Mouse (Mus musculus) left cerebral cortex, adult 2 months (tissue): ENCODE data around the gene Gm10961. TPM values are rescaled to one million over a fixed set of nuclear protein-coding genes. Genes with fewer than 3 reads are reported as not detected.

Experiments used
- DNase-seq, 2 experiments: peaks; one replicate each; pipeline ENCODE4 v3.0.0; 2021 to 2022; ENCODE audit warnings: low spot score in 2 of 2, mixed read lengths in 1 of 2; ENCODE audit errors: extremely low spot score in 1 of 2
- H3K27ac ChIP-seq: fragments of 200-600 bp; 2 replicates; pipeline ENCODE4 v1.8.1; 2022
- H3K4me3 ChIP-seq: fragments of 200-600 bp; 2 replicates; pipeline ENCODE4 v1.8.1; 2022
- CTCF ChIP-seq: fragments of 200-600 bp; IDR thresholded peaks from 2 replicates; pipeline ENCODE4 v1.8.1; 2022; ENCODE audit warnings: antibody characterized with exemption, mild to moderate bottlenecking, moderate library complexity
- intact Hi-C: fragments of 180-260 bp; cut with DNase I; formaldehyde crosslinking; loops from one replicate; pipeline ENCODE4 v1.15.1; 2025
- total RNA-seq, 2 experiments: library from RNA; stranded (reverse); gene quantifications; 2 replicates each; pipeline ENCODE4 v1.2.3; 2021

The Gm10961 gene
- total RNA-seq, 2 experiments from 2014 or later, result not detected

GRCm38 (mm10) chr3:107621286-107622075, 9.6 kb upstream of the Gm10961 start:
- DNase-seq, result peak in 1 of 2 experiments; percentile 7
- Histone ChIP-seq H3K27ac (no peak overlapping the region), H3K4me3 (no peak overlapping the region)
- intact Hi-C loops, result no loop called here
- no peak for TF ChIP-seq CTCF

GRCm38 (mm10) chr3:107622537-107622936, 8.6 kb upstream of the Gm10961 start:
- Histone ChIP-seq H3K27ac (no peak overlapping the region), H3K4me3 (no peak overlapping the region)
- intact Hi-C loops, result no loop called here
- DNase-seq, result peak in 1 of 2 experiments; percentile 2
- TF ChIP-seq CTCF, result no peak

GRCm38 (mm10) chr3:107624424-107624823, 6.7 kb upstream of the Gm10961 start:
- intact Hi-C loops, result no loop called here
- H3K27ac ChIP-seq, result no peak overlapping the region
- DNase-seq, result peak in 1 of 2 experiments; percentile 2
- no peak overlapping the region for H3K4me3 ChIP-seq
- TF ChIP-seq CTCF, result no peak

- TF ChIP-seq CTCF, result no peak
- DNase-seq, result peak in 1 of 2 experiments; percentile 6
- H3K27ac ChIP-seq, result no peak overlapping the region
- no peak overlapping the region for H3K4me3 ChIP-seq
- intact Hi-C loops, result no loop called here
These were observed 5.6 kb upstream of the Gm10961 start for GRCm38 (mm10) chr3:107625536-107625935.

- Histone ChIP-seq H3K27ac (no peak overlapping the region), H3K4me3 (no peak overlapping the region)
- DNase-seq, result peak in 1 of 2 experiments; percentile 7
- intact Hi-C loops, result no loop called here
- no peak for TF ChIP-seq CTCF
These were observed 4.4 kb upstream of the Gm10961 start for GRCm38 (mm10) chr3:107626751-107627150.

GRCm38 (mm10) chr3:107627641-107628040, 3.5 kb upstream of the Gm10961 start:
- intact Hi-C loops, result no loop called here
- Histone ChIP-seq H3K4me3 (no peak overlapping the region), H3K27ac (no peak overlapping the region)
- no peak for DNase-seq
- no peak for TF ChIP-seq CTCF

GRCm38 (mm10) chr3:107628551-107628950, 2.6 kb upstream of the Gm10961 start:
- intact Hi-C loops, result no loop called here
- peak in 1 of 2 experiments; percentile 20 for DNase-seq
- Histone ChIP-seq H3K27ac (no peak overlapping the region), H3K4me3 (no peak overlapping the region)
- TF ChIP-seq CTCF, result no peak

GRCm38 (mm10) chr3:107629411-107629810, 1.7 kb upstream of the Gm10961 start:
- Histone ChIP-seq H3K27ac (no peak overlapping the region), H3K4me3 (no peak overlapping the region)
- DNase-seq, result peak in 1 of 2 experiments; percentile 6
- intact Hi-C loops, result no loop called here
- TF ChIP-seq CTCF, result no peak

GRCm38 (mm10) chr3:107631523-107631958, 419 bp downstream of the Gm10961 start, which contains the start of gene Strip1:
TSS of gene Strip1 (minus strand) at chr3:107631694.
- no peak for TF ChIP-seq CTCF
- intact Hi-C loops, result loop anchor here (5.0 to 10.0 kb wide), 2 partner anchors 51 to 233 kb away; no protein-coding TSS in a partner anchor

GRCm38 (mm10) chr3:107632786-107633185, 1.7 kb downstream of the Gm10961 start:
- Histone ChIP-seq H3K4me3 (no peak overlapping the region), H3K27ac (no peak overlapping the region)
- no peak for TF ChIP-seq CTCF
- peak in 1 of 2 experiments; percentile 6 for DNase-seq
- intact Hi-C loops, result loop anchor here (5.0 to 10.0 kb wide), 2 partner anchors 50 to 232 kb away; no protein-coding TSS in a partner anchor

More at GRCm38 (mm10) chr3:107631523-107631958, 419 bp downstream of the Gm10961 start, which contains the start of gene Strip1:
- DNase-seq, result peak; percentile 89 to 92
- peak within 1 kb of the TSS; percentile 99 for H3K4me3 ChIP-seq
- peak within 1 kb of the TSS; percentile 90 for H3K27ac ChIP-seq

- peak in 1 of 2 experiments; percentile 4 for DNase-seq
- H3K27ac ChIP-seq, result no peak overlapping the region
- intact Hi-C loops, result loop anchor here (5.0 to 10.0 kb wide), 2 partner anchors 48 to 231 kb away; no protein-coding TSS in a partner anchor
- H3K4me3 ChIP-seq, result no peak overlapping the region
- TF ChIP-seq CTCF, result no peak
These were observed 2.8 kb downstream of the Gm10961 start for GRCm38 (mm10) chr3:107633906-107634305.

- Histone ChIP-seq H3K4me3 (no peak overlapping the region), H3K27ac (no peak overlapping the region)
- intact Hi-C loops, result loop anchor here (10.0 kb wide), 1 partner anchor 229 kb away; no protein-coding TSS in a partner anchor
- DNase-seq, result peak in 1 of 2 experiments; percentile 10
- no peak for TF ChIP-seq CTCF
These were observed 4.7 kb downstream of the Gm10961 start for GRCm38 (mm10) chr3:107635836-107636235.
